Mouse (Mus musculus): Measurements from ENCODE around the gene Arhgef10l. TPM values are rescaled to one million over a fixed set of nuclear protein-coding genes. Genes with fewer than 3 reads are reported as not detected.

Arhgef10l gene
- polyA plus RNA-seq, 1 experiment from 2014 or later: 11.9 TPM

- H3K4me3 ChIP-seq (ENCODE audit: inconsistent target): no peak overlapping the region
- no peak overlapping the region for H3K27ac ChIP-seq
- WGBS (ENCODE audit: missing documents): 89% methylated on average over 8 of the region's 8 CpGs
- no peaks in the 10 kb centered on the region for H3K79me2 ChIP-seq (ENCODE audit: inconsistent target)
- no peaks in the 10 kb centered on the region for H3K36me3 ChIP-seq (ENCODE audit: inconsistent target)
Measured at GRCm38 (mm10) chr4:140656529-140656928, 9.3 kb downstream of the Arhgef10l start.

DNA sequence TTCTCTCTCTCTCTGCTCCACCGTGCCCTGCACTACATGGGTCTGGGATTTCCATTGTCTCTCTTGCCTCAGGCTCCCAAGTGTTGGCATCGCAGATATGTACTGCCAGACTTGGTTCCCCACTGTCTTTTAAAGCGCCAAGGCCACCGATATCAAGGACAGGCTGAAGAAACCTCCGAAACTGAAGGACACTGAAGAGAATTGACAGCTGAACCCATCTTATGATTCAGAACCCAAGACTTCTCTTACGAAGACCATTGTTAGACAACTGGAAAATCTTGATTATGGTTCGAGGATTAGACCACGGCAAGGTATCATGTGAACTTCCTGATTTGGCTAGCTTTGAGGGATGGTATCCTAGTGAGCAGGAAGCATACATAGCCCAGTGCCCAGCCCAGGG lies 11.0 kb downstream of the Arhgef10l start:
- Histone ChIP-seq H3K79me2 (ENCODE audit: inconsistent target) (no peaks in the 10 kb centered on the region), H3K36me3 (ENCODE audit: inconsistent target) (no peaks in the 10 kb centered on the region), H3K4me3 (ENCODE audit: inconsistent target) (no peak overlapping the region), H3K27ac (no peak overlapping the region)
- WGBS (ENCODE audit: missing documents): 59% methylated on average over 7 of the region's 8 CpGs

GRCm38 (mm10) chr4:140653835-140654583 lies 11.8 kb downstream of the Arhgef10l start:
- 13% methylated on average over 14 of the region's 14 CpGs for WGBS (ENCODE audit: missing documents)
- Histone ChIP-seq H3K79me2 (ENCODE audit: inconsistent target) (no peaks in the 10 kb centered on the region), H3K36me3 (ENCODE audit: inconsistent target) (no peaks in the 10 kb centered on the region), H3K27ac (no peak overlapping the region), H3K4me3 (ENCODE audit: inconsistent target) (no peak overlapping the region)

DNA sequence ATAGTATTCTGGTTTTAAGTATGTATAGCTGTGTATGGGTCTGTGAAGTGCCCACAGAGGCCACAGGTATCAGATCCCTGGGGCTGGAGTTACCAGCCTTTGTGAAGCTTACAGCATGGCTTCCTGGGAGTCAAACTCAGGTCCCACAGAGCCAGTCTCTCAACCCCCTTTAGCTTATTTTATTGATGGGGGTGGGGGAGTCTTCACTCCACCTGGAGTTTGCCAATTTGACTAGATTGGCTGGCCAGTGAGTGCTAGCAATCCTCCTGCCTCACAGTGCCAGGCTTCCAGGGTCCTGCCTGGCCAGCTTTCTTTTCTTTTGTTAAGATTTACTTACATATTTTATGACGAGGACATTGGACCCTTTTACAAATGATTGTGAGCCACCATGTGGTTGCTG lies 16.1 kb downstream of the Arhgef10l start:
- Histone ChIP-seq H3K27ac (no peak overlapping the region), H3K4me3 (ENCODE audit: inconsistent target) (no peak overlapping the region), H3K36me3 (ENCODE audit: inconsistent target) (no peaks in the 10 kb centered on the region), H3K79me2 (ENCODE audit: inconsistent target) (no peaks in the 10 kb centered on the region)
- 64% methylated on average over 1 of the region's 1 CpGs for WGBS (ENCODE audit: missing documents)

- Histone ChIP-seq H3K79me2 (ENCODE audit: inconsistent target) (no peaks in the 10 kb centered on the region), H3K4me3 (ENCODE audit: inconsistent target) (no peak overlapping the region), H3K36me3 (ENCODE audit: inconsistent target) (no peaks in the 10 kb centered on the region), H3K27ac (no peak overlapping the region)
- 86% methylated on average over 9 of the region's 9 CpGs for WGBS (ENCODE audit: missing documents)
Measured at GRCm38 (mm10) chr4:140649207-140649591, 16.6 kb downstream of the Arhgef10l start.

DNA sequence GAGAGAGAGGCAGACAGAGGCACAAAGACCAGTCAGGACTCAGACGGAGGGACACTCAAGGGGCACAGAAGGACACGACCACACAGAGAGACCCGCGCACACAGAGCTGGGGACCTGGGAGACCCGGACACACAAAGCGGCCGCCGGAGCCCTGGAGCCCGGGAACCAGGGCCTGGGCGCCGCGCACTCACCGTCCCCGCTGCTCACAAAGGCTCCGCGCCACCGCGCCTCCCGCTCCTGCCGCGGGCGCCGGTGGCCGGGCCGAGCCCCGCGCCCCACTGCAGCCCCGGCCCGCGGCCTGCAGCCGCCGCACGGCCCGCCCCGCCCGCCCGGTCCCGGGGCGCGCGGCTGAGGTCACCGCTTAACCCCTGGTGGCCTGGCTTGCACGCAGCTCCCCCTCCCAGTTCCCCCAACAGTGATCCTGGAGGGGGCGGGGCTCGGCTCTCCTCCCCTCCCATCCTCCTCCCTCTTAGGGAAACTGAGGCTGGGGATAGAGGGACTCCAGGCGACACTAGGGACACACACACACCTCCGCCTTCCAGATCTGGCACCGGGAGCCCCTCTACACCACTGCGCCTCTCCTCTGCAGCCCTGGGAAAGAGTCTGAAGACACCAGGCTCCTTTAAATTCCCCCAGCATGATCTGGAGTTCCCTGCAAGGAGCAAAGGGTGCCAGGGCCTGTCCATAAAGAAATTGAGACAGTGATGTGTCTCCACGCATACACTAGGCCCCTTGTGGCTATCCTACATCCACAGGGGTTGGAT lies 17.2 kb downstream of the Arhgef10l start:
- 8% methylated on average over 43 of the region's 50 CpGs for WGBS (ENCODE audit: missing documents)
- H3K79me2 ChIP-seq (ENCODE audit: inconsistent target): no peaks in the 10 kb centered on the region
- no peaks in the 10 kb centered on the region for H3K36me3 ChIP-seq (ENCODE audit: inconsistent target)
- no peak overlapping the region for H3K4me3 ChIP-seq (ENCODE audit: inconsistent target)
- no peak overlapping the region for H3K27ac ChIP-seq

GRCm38 (mm10) chr4:140647711-140648421 lies 17.9 kb downstream of the Arhgef10l start:
- Histone ChIP-seq H3K4me3 (ENCODE audit: inconsistent target) (no peak overlapping the region), H3K27ac (no peak overlapping the region), H3K79me2 (ENCODE audit: inconsistent target) (no peaks in the 10 kb centered on the region), H3K36me3 (ENCODE audit: inconsistent target) (no peaks in the 10 kb centered on the region)
- WGBS (ENCODE audit: missing documents): 30% methylated on average over 11 of the region's 12 CpGs

DNA sequence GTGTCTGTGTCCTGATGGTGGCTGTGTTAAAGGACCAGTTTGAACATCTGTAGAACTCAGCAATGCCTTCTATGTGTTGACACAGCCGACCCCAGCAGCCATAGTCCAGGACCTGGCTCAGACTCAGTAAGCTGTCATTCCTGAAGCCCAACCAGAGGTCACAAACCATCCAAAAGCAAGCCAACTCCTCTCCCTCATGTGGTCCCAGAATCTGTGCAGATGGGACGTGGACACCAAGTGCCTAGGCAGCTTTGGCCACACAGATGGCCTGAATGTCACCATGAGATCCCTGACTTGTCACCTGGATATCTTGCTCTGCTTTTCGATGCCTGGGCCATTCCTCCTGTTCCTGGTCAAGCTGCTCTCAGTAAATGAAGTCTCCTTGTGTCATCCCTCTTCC lies 20.2 kb downstream of the Arhgef10l start:
- H3K79me2 ChIP-seq (ENCODE audit: inconsistent target): no peaks in the 10 kb centered on the region
- 89% methylated on average over 3 of the region's 3 CpGs for WGBS (ENCODE audit: missing documents)

GRCm38 (mm10) chr4:140644701-140645100 lies 21.1 kb downstream of the Arhgef10l start:
- Histone ChIP-seq H3K4me3 (ENCODE audit: inconsistent target) (no peak overlapping the region), H3K79me2 (ENCODE audit: inconsistent target) (no peaks in the 10 kb centered on the region), H3K27ac (no peak overlapping the region), H3K36me3 (ENCODE audit: inconsistent target) (no peaks in the 10 kb centered on the region)
- 90% methylated on average over 3 of the region's 3 CpGs for WGBS (ENCODE audit: missing documents)

More for the DNA sequence above, 20.2 kb downstream of the Arhgef10l start:
- Histone ChIP-seq H3K36me3 (ENCODE audit: inconsistent target) (no peaks in the 10 kb centered on the region), H3K4me3 (ENCODE audit: inconsistent target) (no peak overlapping the region), H3K27ac (no peak overlapping the region)

DNA sequence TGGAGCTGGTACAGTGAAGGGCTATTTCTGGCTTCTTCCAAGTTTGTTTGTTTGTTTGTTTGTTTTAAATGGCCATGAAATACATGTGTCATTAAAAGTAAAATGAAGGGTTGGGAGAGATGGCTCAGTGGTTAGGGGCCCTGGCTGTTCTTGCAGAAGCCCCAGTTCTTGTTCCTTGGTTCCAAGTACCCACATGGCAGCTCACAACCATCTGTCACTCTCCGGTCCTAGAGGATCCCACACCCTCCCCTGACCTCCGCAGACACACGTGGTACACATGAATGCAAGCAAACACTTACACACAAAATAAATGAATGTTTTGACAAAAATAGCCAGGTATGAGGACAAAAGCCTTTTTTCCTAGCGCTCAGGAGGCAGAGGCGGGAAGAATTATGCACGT lies 21.5 kb downstream of the Arhgef10l start:
- WGBS (ENCODE audit: missing documents): 96% methylated on average over 6 of the region's 6 CpGs
- no peak overlapping the region for H3K27ac ChIP-seq
- no peak overlapping the region for H3K4me3 ChIP-seq (ENCODE audit: inconsistent target)

GRCm38 (mm10) chr4:140642378-140642777 lies 23.4 kb downstream of the Arhgef10l start:
- Histone ChIP-seq H3K4me3 (ENCODE audit: inconsistent target) (no peak overlapping the region), H3K79me2 (ENCODE audit: inconsistent target) (no peaks in the 10 kb centered on the region), H3K36me3 (ENCODE audit: inconsistent target) (no peaks in the 10 kb centered on the region), H3K27ac (no peak overlapping the region)
- 85% methylated on average over 4 of the region's 4 CpGs for WGBS (ENCODE audit: missing documents)

More for the DNA sequence above, 21.5 kb downstream of the Arhgef10l start:
- no peaks in the 10 kb centered on the region for H3K36me3 ChIP-seq (ENCODE audit: inconsistent target)
- no peaks in the 10 kb centered on the region for H3K79me2 ChIP-seq (ENCODE audit: inconsistent target)

DNA sequence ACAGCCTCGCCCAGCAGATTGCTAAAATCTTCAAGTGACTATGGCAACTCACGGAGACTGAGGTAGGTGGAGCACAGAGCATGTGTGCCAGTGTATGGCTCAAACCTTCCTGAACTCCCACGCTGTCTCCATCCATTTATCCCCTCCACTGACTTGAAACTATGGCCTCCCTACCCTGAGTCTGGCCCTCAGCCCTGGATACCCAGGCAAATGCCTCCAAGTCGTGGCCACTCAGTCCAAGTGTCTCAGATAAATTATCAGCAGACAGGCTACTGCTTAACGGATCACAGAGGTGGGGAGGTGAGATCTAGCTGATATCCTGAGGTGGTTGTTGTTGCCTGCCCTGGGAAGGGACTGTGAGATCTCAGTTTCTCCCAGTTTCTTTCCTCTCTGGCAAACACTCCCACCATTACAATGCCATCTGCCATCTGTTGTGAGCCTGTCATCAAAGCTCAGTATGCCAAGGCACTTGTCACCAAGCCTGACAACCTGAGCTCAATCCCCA lies 24.3 kb downstream of the Arhgef10l start:
- H3K4me3 ChIP-seq (ENCODE audit: inconsistent target): no peak overlapping the region
- H3K36me3 ChIP-seq (ENCODE audit: inconsistent target): no peaks in the 10 kb centered on the region
- H3K79me2 ChIP-seq (ENCODE audit: inconsistent target): no peaks in the 10 kb centered on the region
- 93% methylated on average over 5 of the region's 5 CpGs for WGBS (ENCODE audit: missing documents)
- no peak overlapping the region for H3K27ac ChIP-seq

GRCm38 (mm10) chr4:140640668-140641067 lies 25.1 kb downstream of the Arhgef10l start:
- 87% methylated on average over 9 of the region's 9 CpGs for WGBS (ENCODE audit: missing documents)

GRCm38 (mm10) chr4:140640242-140640523 lies 25.6 kb downstream of the Arhgef10l start:
- Histone ChIP-seq H3K27ac (no peak overlapping the region), H3K4me3 (ENCODE audit: inconsistent target) (no peak overlapping the region), H3K36me3 (ENCODE audit: inconsistent target) (no peaks in the 10 kb centered on the region), H3K79me2 (ENCODE audit: inconsistent target) (no peaks in the 10 kb centered on the region)
- WGBS (ENCODE audit: missing documents): 92% methylated on average over 8 of the region's 8 CpGs

More at GRCm38 (mm10) chr4:140640668-140641067, 25.1 kb downstream of the Arhgef10l start:
- H3K4me3 ChIP-seq (ENCODE audit: inconsistent target): no peak overlapping the region
- no peak overlapping the region for H3K27ac ChIP-seq
- no peaks in the 10 kb centered on the region for H3K36me3 ChIP-seq (ENCODE audit: inconsistent target)
- no peaks in the 10 kb centered on the region for H3K79me2 ChIP-seq (ENCODE audit: inconsistent target)

Data from macrophage (primary cell).